Mouse (Mus musculus) heart, adult 2 months (tissue): ENCODE measurements at regions not wholly inside any gene's neighbourhood (a gene's known extent, or its start where the extent isn't known, plus 50 kb on each side); places are given as distances from the start of the nearest gene placed in this dataset.

Experiments
- CTCF ChIP-seq: fragments of 200-600 bp; IDR thresholded peaks from 2 replicates; pipeline ENCODE4 v1.8.1; 2022; ENCODE audit warnings: antibody characterized with exemption, mild to moderate bottlenecking, moderate library complexity
- EP300 ChIP-seq: fragments of 200-500 bp; IDR thresholded peaks from 2 replicates; pipeline ENCODE4 v1.6.1; 2011; ENCODE audit warnings: low read depth, low read length, control low read depth; ENCODE audit not compliant: insufficient read depth
- POLR2A ChIP-seq: fragments of 200-500 bp; IDR thresholded peaks from 2 replicates; pipeline ENCODE4 v1.6.1; 2011; ENCODE audit warnings: mild to moderate bottlenecking, low read depth, low read length, control low read depth; ENCODE audit not compliant: insufficient read depth

GRCm38 (mm10) chr6:147385606-147386005 lies 90.0 kb upstream of the Ccdc91 start:
- TF ChIP-seq POLR2A (no peak), CTCF (no peak), EP300 (no peak)
